Mouse (Mus musculus) olfactory bulb, adult 2 months (tissue): ENCODE measurements at regions not wholly inside any gene's neighbourhood (a gene's known extent, or its start where the extent isn't known, plus 50 kb on each side); places are given as distances from the start of the nearest gene placed in this dataset.

ENCODE experiments used
- H3K27ac ChIP-seq: fragments of 200-500 bp; 2 replicates; pipeline ENCODE4 v1.5.1; 2012; ENCODE audit warnings: low read depth, low read length; ENCODE audit not compliant: insufficient read depth
- H3K4me1 ChIP-seq: fragments of 200-500 bp; 2 replicates; pipeline ENCODE4 v1.6.1; 2012; ENCODE audit warnings: low read length; ENCODE audit not compliant: control insufficient read depth, insufficient read depth
- H3K4me3 ChIP-seq: fragments of 200-500 bp; 2 replicates; pipeline ENCODE4 v1.5.1; 2012; ENCODE audit warnings: mild to moderate bottlenecking, low read depth, low read length, moderate library complexity; ENCODE audit not compliant: insufficient read depth
- CTCF ChIP-seq: fragments of 200-500 bp; IDR thresholded peaks from 2 replicates; pipeline ENCODE4 v1.5.1; 2012; ENCODE audit warnings: low read depth, mild to moderate bottlenecking, low read length, moderate library complexity; ENCODE audit not compliant: insufficient read depth
- POLR2A ChIP-seq: fragments of 200-500 bp; IDR thresholded peaks from 2 replicates; pipeline ENCODE4 v1.6.1; 2012; ENCODE audit warnings: mild to moderate bottlenecking, low read depth, low read length, moderate library complexity; ENCODE audit not compliant: insufficient read depth
- WGBS: fragments of 180-500 bp; shearing (Covaris S2); methylation state at CpG from one replicate; pipeline ENCODE4 v1.1.7; 2018; 5-methylcytosine and 5-hydroxymethylcytosine counted together

DNA sequence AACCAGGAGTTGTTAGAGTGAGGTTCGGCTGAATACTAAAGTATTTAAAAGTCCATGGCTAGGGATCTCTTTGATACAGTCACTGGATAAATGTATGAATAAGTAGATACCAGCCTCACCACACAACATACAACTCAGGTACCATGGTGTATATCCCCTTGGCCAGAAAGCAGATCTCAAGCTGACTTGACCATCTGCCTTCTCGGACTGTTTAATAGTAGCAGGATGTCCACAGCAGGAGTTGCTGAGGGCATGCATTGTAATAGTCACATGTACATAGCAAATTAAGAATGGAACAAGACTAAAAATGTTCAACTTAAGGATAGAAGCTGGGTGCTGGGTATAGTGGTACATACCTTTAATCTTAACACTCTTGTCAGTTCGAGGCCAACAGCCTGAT, 337.9 kb upstream of the Maf start:
- Histone ChIP-seq H3K4me1 (no peaks in the 10 kb centered on the region), H3K4me3 (no peak overlapping the region), H3K27ac (no peak overlapping the region)
- no peak for TF ChIP-seq POLR2A
- TF ChIP-seq CTCF = no peak
- WGBS = 95% methylated on average over 3 of the region's 3 CpGs

- H3K4me3 ChIP-seq = no peak overlapping the region
- no peak for TF ChIP-seq CTCF
- no peak for TF ChIP-seq POLR2A
- WGBS = 94% methylated on average over 4 of the region's 4 CpGs
These were observed 335.8 kb upstream of the Maf start for GRCm38 (mm10) chr8:116043381-116043780.

GRCm38 (mm10) chr8:116030966-116031365, 323.4 kb upstream of the Maf start:
- TF ChIP-seq POLR2A (no peak), CTCF (no peak)
- H3K4me1 ChIP-seq = no peaks in the 10 kb centered on the region
- WGBS = 77% methylated on average over 10 of the region's 10 CpGs
- H3K27ac ChIP-seq = no peak overlapping the region
- H3K4me3 ChIP-seq = no peak overlapping the region

More at GRCm38 (mm10) chr8:116043381-116043780, 335.8 kb upstream of the Maf start:
- no peaks in the 10 kb centered on the region for H3K4me1 ChIP-seq
- no peak overlapping the region for H3K27ac ChIP-seq

GRCm38 (mm10) chr8:116025321-116025720, 317.7 kb upstream of the Maf start:
- TF ChIP-seq POLR2A (no peak), CTCF (no peak)
- no peaks in the 10 kb centered on the region for H3K4me1 ChIP-seq
- WGBS = 81% methylated on average over 2 of the region's 2 CpGs
- no peak overlapping the region for H3K4me3 ChIP-seq
- H3K27ac ChIP-seq = no peak overlapping the region

DNA sequence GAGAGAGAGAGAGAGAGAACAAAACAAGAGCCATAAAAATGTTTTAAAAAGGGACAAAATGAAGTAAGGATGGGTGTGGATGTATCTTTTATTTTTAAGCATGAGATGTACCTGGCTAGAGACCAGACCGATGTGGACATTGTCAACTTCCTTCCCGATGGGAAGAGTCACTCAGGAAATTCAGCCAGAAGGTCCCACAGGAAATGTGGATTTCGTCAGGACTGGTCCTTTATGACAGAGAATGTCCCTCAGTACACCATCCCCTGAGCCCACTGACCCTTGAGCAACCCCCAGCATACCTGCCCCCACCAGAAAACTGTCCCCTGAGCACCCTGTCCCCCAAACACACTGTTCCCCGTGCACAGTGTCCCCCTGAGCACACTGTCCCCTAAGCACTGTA, 317.2 kb upstream of the Maf start:
- TF ChIP-seq POLR2A (no peak), CTCF (no peak)
- Histone ChIP-seq H3K4me1 (no peaks in the 10 kb centered on the region), H3K27ac (no peak overlapping the region), H3K4me3 (no peak overlapping the region)
- 91% methylated on average over 4 of the region's 4 CpGs for WGBS

GRCm38 (mm10) chr8:116021691-116022090, 314.1 kb upstream of the Maf start:
- no peaks in the 10 kb centered on the region for H3K4me1 ChIP-seq
- no peak overlapping the region for H3K4me3 ChIP-seq
- TF ChIP-seq POLR2A (no peak), CTCF (no peak)
- no peak overlapping the region for H3K27ac ChIP-seq

GRCm38 (mm10) chr8:115995320-115995719, 287.7 kb upstream of the Maf start:
- TF ChIP-seq POLR2A (no peak), CTCF (no peak)
- Histone ChIP-seq H3K4me1 (no peaks in the 10 kb centered on the region), H3K4me3 (no peak overlapping the region), H3K27ac (no peak overlapping the region)
- WGBS = 78% methylated on average over 5 of the region's 5 CpGs

- Histone ChIP-seq H3K27ac (no peak overlapping the region), H3K4me1 (no peaks in the 10 kb centered on the region), H3K4me3 (no peak overlapping the region)
- 90% methylated on average over 6 of the region's 6 CpGs for WGBS
- TF ChIP-seq POLR2A = no peak
- TF ChIP-seq CTCF = no peak
These were observed 284.4 kb upstream of the Maf start for GRCm38 (mm10) chr8:115991989-115992388.

GRCm38 (mm10) chr8:115983397-115983796, 275.8 kb upstream of the Maf start:
- no peak overlapping the region for H3K4me3 ChIP-seq
- H3K4me1 ChIP-seq = no peaks in the 10 kb centered on the region
- no peak overlapping the region for H3K27ac ChIP-seq
- 73% methylated on average over 6 of the region's 6 CpGs for WGBS
- TF ChIP-seq POLR2A (no peak), CTCF (no peak)

- TF ChIP-seq POLR2A (no peak), CTCF (no peak)
- H3K4me3 ChIP-seq = no peak overlapping the region
- no peaks in the 10 kb centered on the region for H3K4me1 ChIP-seq
- no peak overlapping the region for H3K27ac ChIP-seq
- 91% methylated on average over 3 of the region's 3 CpGs for WGBS
These were observed 274.7 kb upstream of the Maf start for GRCm38 (mm10) chr8:115982326-115982725.

DNA sequence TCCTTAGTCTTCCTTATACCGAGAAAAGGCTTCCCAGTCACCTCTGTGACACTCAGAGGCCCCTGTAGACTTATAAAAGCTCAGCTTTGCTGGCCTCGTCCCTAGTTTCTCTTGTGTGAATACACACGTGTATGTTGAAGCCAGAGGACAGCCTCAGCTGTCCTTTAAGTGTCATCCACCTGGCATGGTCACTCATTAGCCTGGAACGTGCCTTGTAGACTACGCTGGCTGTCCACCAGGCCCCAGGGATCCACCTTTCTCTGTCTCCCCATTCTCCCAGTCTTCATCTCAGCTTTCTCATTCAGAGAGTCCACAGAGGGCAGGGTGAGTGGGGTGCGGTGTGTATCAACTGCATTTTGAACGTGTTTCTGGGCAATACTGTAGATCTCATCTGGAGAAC, 273.8 kb upstream of the Maf start:
- WGBS = 92% methylated on average over 7 of the region's 7 CpGs
- H3K27ac ChIP-seq = no peak overlapping the region
- H3K4me1 ChIP-seq = no peaks in the 10 kb centered on the region
- TF ChIP-seq CTCF (no peak), POLR2A (no peak)
- no peak overlapping the region for H3K4me3 ChIP-seq
